Mouse (Mus musculus) 3134 (cell line): ENCODE results near the gene Dynll1.

ENCODE experiments used
- DNase-seq: peaks from one replicate; pipeline ENCODE4 v3.0.0-alpha.2; 2011; ENCODE audit warnings: low spot score; ENCODE audit not compliant: insufficient read length; ENCODE audit errors: extremely low read depth

The Dynll1 gene

DNA sequence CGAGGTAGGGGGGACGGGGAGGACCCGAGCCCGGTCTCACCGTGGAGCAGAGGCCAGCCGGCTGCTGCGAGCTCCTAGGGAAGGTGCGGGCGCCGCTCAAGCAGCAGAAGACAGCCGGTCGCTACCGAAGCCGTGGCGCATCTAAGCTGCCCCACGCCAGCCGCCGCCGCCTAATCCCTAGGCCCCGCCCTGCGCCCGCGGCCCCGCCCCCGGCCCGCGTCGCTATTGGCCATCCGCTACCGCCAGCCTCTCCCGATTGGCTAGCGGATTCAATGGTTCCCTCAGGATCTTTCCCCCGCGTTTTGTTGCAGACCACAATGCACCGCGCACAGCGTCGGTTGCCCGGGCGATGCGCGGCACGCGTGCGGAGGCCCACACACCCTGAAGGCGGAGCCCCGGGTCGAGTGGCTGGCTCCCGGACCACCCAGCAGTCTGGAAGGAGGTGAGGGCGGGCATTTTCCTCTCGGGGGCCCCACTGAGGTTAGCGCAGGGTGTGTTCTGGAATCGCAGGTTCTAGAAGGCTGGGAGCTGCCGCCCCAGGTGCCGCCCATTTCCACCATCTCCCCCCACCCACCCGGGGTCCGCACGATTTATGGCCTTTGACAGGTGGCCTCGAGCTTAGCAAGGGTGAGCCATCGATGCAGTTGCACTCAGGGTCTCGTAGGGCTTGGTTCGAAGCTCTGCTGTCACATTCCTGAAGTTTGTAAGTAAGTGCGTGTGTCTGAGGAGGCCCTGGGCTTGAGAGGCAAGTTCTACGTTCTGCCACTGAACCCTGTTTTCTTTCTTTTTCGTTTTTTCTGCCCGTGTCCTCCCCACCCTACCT is at the start of gene Dynll1:
Dynll1 (minus strand) TSS at position 208 of the 823 bp plus-strand sequence.
- DNase-seq = peak; percentile 97

DNA sequence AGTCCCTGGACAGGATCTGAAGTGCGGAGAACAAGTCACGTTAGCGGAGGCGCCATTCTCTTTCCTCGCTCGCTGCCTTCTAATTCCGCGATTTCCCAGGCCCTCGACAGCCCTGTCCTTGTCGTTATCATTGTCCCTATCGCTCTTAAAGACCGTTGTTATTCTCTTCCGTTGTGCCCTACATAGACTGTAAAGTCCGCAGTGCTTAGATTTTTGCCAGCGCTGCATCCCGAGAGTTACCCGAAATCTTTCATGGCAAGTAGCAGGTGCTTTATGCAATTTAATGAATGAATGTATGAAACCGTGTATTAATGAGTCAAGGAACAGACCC is 48.4 kb upstream of the Dynll1 start:
- no peak for DNase-seq

DNA sequence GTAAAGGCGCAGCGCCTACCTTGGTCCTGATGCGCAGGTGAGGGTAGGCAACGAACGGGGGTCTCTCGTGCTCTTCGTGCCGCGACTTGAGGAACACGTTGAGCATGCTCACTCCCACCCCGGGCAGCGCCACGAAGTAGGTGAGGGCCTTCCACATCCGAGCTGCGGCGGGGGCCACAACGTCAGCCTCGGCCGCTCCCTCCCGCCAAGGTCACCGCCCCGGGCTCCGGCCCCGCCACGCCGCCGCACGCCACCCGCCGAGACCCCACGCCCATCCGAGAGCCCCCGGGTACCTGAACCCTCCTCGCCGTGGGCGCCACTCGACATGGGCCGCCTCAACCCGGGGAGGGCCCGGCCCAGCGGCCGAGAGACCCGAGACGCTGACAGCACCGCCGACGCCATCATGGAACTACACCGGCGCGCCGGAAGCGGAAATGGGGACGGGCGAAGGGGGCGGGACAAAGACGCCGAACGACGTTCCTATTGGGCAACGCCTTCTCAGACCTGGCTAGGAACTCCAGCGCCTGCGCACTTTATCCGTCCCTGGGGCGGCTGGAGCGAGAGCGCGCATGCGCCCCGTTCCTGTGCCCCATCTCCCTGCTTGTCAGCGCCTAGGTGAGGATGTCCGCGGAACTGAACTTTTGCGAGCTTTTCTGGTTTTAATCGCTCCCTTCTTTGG is 47.9 kb upstream of the Dynll1 start, which contains the start of gene Cox6a1:
Cox6a1 (minus strand) TSS at position 436 of the 679 bp plus-strand sequence.
- peak; percentile 98 for DNase-seq

DNA sequence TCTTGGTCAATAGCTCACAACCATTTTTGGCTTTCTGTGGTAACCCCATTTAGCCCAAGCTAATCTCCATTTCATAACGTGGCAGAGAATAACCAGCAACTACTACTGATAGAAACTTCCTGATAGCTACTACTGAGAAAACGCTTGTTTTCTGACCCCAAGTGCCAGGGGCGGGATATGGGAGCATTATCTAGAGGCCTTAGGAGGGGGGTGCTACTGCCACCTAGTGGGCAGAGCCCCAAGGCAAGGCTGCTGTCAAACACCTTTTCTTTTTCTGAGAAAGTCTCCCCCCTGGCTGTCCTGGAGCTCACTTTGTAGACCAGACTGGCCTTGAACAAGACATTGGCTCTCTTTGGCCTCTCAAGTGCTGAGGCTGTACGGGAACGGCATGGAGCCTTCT is 46.8 kb upstream of the Dynll1 start:
- DNase-seq = peak; percentile 50

DNA sequence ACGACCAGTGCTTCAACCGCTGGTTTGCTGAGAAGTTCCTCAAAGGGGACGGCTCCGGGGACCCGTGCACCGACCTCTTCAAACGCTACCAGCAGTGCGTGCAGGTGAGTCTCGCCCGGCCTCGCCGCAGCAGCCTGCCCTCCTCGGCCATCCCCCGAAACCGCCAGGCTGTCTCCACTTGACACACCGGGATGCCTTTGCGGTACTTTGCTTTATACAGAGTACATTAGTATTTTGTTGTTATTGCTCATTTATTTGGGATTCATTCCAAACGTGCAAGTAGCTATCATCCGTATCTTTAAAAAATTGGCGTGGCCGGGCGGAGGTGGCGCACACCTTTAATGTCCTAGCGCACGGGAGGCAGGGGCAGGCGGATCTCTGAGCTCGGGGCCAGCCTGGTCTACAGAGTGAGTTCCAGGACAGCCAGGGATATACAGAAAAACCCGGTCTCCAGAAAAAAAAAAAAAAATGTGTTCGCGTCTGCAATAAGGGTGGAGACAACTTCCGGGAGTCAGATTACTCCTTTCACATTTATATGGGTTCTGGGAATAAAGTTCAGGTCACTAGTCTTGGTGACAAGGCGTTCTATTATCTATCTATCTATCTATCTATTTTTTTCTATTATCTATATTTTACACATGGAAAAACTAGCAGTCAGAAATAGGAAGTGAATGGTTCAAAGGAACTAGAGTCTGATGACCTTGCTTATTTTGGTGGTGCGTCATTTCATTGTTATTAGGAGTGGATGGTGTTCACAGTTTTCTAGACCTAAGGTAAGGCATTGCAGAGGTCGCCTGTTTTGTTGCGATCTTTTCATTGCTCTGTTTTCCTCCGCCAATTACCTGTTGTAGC is 40.7 kb upstream of the Dynll1 start:
- DNase-seq = no peak

DNA sequence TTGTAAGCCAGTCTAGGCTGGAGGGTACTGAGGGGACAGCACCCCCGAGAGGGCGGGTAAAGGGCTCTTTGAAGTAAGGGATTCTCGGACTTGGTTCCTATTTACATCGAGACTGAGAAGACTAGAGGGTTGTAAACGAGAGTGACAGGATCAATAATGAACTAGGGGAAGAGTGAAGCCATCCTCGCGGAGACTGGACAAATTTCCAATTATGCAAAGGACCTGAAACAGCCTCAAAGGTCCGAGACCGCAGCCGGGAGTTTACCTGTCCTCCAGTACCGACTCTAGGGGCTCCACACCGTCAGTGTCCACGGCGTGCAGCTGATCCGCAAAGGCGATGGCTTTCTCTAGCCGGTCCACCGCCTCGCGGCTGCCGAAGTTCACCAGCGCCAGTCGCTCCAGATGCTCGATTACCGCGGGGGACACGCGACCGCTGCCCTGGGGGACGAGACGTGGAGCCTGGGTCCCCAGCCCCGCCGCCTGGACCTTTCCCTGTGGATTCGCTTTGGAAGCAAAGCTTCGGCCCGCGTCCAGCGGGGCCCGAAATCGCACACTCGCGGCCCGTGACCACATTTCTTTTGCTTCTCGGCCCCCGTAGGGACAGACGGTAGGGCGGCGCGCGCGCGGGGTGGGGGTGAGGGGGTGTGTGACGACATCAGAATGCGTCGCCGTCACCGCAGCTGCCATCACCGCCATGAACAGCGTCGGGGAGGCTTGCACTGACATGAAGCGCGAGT is 39.9 kb upstream of the Dynll1 start, which contains the start of the genes Gatc and Triap1:
Gatc (minus strand) TSS at position 602 of the 737 bp plus-strand sequence.
Triap1 (plus strand) TSS at position 649 of the 737 bp plus-strand sequence.
- DNase-seq = peak; percentile 88

DNA sequence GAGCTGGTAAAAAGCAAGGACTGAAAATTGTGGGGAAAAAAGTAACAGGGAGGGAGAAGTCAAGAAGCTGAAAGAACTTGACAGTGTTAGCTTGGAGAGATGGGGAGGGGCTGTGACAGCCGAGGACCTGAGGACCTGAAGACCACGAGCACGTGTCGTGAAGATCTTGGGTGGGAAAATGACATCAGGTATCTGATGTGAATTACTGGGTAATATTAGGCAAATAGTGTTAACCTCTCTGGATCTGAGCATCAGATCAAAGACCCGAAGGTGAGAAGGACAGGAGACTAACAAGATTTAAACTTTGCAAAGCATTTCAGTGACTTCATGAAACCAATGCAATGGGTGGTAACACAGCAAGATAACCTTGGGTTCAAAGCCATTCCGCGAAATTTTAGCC is 39.2 kb upstream of the Dynll1 start:
- no peak for DNase-seq

DNA sequence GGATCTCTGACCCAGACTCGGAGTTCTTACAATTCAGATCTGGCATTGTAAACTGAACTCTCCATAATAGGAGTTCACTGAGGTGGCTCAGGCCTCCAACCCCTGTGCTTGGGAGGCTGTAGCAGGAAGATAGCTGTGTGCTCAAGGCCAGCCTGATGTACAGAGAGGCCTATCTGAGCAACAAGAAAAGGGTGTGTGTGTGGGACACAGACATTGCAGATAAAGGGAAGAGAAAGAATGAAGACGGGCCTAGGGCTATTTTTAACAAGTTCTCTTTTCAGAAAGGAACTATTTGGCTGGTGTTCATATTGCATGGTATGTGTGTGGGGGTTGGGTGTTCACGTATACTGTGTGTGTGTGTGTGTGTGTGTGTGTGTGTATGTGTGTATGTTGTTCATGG is 32.8 kb upstream of the Dynll1 start:
- no peak for DNase-seq

DNA sequence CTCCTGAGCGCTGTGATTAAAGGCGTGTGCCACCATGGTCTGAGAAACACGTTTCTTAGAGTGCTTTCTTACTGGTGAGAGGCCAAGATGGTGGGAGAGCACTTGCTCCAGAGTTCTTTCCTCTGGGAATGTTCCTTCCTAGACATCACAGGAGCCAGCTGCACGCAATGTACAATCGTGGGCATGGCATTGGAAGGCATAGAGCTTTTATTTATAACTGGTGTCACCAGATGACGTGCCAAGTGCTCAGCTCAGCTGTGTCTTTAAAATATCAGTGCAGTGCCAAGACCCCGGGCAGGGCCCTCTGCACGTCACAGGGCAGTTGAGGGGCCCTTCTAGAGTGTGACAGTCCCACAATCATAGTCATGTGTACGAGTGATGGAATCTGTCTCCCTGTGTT is 30.2 kb upstream of the Dynll1 start:
- no peak for DNase-seq

DNA sequence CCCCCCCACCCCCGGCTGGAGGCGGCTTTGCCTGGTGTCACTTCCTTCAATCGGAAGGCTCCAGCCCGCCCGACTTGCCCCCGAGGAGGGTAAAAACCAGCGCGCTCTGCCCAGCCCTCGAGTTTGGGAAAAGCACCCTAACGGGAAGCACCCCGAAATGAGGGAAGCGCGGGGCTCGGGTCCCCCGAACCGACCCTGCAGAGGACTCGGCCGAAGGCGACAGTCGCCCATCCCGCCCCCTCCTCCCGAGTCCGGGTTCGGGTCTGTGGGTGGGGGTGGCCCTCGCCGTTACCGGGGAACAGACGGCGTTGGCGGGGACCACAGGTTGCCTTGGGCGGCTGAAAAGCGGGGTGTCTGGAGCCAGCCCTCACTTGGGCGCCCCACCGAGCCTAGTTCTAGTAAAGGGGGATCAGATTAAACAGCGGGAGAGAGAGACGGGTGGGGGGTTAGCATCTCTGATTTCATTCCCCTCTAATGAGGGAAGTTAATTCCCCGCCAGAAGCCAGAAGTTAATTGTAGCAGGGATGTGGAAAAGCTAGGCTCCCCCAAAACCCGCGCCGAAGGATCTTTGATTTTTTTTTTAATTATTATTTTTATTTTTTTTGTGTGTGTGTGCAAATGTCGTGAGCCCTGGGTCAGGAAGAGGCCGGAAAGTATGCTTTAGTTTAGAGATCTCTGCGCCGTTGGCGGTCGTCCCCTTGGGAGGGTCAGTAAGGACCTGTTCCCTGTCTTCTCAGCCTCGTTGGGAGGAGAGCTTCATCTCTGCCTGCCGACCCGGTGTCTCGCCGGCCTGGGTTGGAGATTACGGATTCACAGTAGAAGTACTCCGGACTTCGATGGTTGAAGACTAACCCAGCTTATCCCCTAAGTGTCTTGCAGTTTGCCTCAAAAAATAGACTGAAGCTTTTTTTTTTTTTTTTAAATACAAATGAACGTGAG is 27.1 kb upstream of the Dynll1 start:
- peak; percentile 22 for DNase-seq

DNA sequence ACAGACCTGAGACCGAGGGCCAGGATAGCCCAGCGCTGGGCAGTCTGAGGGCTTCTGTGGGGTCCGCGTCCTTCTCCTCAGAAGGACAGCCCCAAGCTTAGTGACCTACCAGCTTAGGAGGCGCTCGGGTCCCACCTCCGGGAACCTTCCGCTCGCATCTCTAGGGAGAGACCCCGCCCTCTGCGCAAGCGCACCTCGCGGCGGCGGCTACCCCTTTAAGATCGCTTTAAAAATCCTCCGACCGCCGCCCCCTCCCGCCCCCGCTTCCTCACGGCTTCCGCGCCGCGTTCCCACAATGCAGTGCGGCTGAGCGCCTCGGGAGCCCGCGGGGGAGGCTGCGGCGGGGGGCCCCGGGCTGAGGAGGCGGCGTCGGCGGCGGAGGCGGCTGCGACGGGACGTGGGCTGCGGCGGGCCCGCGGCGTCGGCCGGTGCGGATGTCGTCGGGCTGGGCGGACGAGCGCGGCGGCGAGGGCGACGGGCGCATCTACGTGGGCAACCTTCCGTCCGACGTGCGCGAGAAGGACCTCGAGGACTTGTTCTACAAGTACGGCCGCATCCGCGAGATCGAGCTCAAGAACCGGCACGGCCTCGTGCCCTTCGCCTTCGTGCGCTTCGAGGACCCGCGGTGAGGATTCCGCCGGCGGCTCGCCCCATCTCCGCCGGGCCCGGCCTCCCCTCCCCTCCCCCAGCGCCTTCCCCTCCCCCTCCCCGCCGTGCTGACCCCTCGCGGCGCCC is 26.2 kb upstream of the Dynll1 start, which contains the start of gene Srsf9:
Srsf9 (plus strand) TSS at position 303 of the 735 bp plus-strand sequence.
- DNase-seq = peak; percentile 92

DNA sequence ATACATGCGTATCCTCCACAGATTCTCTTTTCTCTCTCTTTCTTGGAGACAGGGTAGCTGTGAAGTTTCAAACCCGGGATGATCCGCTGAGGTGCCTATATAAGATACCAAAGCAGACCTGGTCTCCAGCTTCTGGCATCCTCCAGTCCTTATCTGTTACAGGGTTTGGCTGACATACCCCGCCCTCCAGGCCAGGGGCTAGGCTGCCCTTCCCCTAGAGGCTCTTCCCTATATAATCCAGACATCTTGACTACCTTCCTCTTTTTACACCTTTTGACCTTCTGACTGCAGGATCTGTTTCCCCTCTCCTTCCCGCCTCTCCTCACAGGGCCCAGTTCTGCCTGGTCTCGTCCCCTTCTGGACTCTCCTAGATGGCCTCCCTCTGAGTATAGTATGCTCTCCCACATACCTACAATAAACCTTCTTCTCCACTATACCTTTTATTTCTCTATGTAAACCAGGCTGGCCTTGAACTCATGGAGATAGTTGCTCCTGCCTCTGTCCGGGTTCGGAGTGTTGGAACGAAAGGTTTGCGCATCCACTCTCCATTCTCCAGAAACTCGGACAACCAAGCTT is 25.5 kb upstream of the Dynll1 start:
- no peak for DNase-seq

DNA sequence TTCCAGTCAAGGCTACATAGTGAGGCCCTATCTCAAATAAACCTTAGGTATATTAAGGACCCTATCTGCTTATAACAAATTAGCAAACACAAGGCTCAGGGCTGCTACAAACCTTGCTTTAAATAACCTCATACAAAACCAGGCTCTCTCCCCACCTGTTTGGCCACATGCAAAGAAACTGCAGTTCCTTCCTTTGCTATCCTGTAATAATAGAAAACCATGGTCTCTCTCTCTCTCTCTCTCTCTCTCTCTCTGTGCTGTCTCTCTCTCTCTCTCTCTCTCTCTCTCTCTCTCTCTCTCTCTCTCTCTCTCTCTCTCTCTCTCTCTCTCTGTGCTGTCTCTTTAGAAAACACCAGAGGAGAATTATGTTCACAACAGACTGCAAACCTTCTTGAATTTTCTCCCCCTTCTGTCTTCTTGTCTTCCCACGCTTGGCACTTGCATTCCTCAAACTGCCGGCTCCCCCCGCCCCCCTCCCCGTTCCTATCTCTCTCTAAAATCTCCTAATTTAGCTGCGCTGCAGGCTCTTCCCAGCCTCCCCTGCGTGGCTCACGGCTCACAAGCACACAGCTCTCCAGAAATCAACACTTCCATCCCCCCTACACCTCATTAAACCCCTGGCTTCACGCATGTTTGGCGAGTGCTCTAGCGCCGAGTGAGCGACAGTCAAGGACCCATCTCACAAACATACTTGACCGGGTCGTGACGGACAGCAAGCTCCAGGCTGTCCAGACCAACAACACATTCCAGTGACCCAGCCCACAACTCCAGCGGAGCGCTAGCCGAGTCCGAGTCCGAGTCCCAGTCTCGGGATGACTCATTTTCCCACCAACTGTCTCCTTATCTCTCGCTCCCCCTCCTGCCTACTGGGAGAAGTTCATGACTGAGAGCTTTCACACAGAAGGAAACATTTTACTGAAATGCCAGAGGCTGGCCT is 18.5 kb upstream of the Dynll1 start:
- peak; percentile 86 for DNase-seq

DNA sequence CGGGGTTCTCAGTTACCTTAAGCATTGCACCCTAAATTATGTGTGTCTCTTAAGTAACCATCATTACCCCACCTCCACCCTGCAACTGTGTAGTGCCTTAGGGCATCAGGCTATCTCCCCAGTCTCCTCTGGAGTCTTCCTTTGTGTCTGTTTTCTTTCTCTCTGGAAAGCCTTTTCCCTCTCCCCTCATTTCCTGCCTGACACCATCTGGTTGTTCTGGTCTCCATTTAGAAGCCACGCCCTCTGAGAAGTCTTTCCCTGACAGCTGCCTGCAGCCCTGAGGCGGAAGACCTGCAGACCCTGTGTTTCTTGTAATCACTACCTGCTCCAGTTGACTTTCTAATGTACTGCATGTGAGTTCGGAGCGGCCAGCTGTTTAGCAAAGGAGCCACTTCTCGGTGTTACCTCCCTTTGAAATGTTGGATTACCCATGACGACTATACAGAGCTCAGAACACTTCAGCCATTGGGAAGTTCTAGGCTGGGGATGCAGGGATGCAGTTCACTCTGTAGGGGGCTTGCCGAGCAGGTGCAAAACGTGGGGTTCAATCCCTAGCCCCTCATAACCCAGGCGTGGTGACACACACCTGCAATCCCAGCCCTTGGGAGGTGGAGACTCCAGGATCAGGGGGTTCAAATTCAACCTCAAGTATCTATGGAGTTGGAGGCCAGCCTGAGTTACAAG is 17.0 kb upstream of the Dynll1 start:
- no peak for DNase-seq

DNA sequence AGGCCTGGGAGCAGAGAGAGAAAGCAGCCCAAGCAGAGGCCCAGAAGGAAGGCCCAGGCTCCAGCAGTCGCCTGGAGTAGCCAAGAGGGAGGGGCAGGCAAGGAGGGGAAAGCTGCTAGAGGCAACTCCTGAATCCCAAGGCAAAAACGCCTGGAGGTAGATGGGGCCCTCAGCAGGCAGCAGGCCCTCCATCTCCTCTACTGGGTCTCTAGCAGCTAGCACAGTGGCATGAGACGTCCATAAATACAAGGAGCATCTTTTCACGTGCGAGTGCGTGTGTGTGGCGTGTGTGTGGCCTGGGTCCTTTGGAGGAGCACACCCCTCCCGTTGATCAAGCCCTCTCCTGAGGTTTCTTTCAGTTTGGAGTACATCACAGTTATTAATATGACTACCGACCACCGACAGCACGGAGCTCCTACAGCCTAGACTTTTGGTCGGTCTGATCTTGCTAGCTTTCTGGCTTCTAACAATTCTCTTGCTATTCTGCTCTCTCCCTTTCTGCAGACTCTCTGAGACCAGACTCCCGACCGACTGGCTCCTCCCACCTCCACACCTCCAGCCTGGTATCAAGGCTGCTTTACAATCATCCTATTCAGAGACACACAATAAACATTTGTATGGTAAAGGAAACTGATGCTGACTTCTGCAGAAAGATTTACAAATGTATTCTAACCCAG is 16.3 kb upstream of the Dynll1 start:
- no peak for DNase-seq

DNA sequence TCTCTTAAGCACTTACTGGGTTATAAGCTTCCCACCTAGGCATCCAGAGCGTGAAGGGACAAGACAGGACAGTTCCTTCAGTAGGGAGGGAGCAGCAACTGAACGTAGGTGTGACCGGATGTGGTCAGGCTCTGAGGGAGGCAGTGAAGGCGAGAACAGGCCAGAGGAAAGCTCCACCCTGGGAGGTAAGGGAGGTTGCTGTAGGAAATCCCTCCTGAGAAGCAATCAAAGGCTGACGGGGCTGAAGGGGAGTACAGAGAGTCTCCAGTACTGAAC is 12.8 kb upstream of the Dynll1 start:
- no peak for DNase-seq
